Mouse (Mus musculus): ENCODE results near the gene Gspt1.
"Not testable (repeated sequence)": the region's sequence is repeated elsewhere in the genome, so short reads cannot be mapped to it uniquely, and the experiment has no call there.

The Gspt1 gene

DNA sequence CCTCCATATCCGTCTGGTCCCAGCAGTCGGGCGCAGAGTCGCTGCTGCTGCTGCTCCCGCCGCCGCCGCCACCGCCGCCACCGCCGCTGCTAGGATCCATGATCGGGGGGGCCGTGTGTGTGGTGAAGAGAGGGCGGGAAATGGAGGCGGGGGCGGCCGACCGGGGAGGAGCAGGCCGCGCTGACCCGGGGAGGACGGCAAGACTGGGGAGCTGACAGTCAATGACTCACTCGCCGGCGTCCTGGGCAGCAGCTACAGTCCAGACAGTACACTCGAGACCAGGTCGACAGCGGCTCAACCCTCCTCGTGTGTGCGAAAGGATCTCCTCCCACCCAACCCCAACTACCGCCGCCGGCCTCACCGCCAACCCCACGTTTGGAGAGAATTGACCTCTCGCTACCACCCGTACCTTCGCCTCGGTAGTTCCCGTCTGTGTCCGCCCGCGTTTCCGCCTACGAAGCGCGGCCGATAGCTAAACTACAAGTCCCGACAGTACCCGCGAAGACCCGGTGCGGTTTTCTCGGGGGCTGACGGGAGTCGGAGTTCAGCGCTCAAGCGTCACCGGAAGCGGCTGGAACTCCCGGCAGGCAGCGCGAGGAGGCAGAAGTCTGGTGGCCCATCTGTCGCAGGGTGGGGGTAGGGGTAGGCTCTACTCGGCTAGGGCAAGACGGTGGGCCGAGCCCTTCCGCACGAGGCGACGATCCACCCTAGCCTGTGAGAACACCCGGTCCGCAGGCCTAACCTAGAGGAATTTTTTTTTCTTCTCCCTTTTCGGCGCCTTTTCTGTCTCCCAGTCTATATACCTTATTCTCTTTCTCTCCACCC lies at the start of gene Gspt1:
Gene Gspt1 (minus strand): TSS at position 428 of the 825 bp plus-strand sequence.
- peak; percentile 92 to 97 for DNase-seq

DNA sequence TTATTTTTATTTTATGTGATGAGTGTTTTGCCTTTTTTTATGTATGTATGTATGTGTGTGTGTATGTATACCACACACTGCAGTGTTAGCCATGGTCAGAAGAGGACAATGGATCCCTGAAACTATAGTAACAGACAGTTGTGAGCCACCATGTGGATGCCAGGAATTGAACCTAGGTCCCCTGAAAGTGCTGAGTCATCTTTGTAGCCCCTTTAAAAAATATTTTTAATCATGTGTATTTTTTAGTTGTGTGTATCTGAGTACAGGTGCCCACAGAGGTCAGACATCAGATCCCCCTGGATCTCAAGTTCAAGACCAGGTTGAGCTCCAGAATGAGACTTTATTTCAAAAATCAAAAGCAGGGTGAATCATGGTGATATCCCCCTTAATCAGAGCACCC lies 49.6 kb upstream of the Gspt1 start:
- no peak for DNase-seq

DNA sequence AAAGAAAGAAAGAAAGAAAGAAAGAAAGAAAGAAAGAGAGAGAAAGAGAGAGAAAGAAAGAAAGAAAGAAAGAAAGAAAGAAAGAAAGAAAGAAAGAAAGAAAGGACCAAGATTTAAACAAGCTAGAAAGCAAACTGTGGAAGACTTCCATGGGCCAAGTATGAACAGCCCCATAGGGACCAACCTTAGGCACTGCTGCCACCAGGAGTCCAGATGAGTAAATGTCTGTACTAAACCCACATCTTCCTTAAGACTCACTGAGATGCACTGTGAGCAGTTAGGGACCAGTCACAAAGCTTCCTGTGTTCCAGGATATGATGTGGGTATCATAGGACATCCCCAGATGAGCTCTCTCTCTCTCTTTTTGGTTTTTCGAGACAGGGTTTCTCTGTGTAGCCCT lies 43.6 kb upstream of the Gspt1 start:
- DNase-seq: not testable (repeated sequence)

DNA sequence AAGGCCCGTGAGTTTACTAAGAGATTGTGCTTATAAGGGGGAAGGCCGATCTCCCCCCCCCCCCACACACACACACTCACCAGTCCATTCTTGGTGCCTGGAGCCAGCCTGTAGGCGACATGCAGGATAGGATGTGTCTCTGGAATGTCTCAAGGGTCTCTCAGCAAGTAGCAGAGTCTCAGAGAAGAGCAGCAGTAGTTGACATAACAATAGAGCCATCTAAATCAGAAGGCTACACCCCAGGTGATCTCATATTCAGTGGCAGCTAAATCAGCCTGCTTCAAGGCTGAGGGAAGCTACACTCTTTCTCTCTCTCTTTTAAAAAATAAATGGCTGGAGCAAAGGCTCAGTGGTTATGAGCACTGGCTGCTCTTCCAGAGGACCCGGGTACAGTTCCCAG lies 41.5 kb upstream of the Gspt1 start:
- DNase-seq: not testable (repeated sequence)

DNA sequence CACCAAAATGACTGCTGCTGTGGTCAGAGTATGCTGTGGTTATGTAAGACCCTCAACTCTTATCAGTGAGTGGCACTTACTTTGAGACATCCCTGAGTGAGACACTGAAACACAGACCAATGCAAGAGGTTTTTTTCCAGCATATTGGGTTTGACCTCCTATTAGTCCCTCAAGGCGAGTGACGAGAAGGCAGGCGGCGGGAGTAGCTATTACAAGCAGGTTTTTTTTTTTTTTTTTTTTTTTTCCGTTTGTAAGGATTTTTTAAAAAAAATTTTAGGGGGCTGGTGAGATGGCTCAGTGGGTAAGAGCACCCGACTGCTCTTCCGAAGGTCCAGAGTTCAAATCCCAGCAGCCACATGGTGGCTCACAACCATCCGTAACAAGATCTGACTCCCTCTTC lies 34.7 kb upstream of the Gspt1 start:
- DNase-seq: not testable (repeated sequence)

DNA sequence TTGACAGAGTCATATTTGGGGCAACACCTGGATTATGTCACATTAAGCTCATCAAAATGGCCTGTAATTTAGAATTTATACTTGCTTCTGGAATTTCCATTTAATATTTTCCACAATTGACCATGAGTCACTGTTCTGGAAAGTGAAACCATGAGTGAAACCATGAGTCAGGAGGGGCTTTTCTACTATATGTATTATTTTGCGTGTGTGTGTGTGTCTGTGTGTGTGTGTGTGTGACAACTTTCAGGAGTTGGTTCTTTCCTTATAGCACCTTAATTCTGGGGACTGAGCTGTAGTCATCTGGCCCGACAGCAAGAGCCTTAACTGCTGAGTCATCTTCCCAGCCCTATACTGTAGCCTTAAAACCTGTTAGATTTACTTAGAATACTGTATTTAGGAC lies 31.8 kb upstream of the Gspt1 start:
- no peak for DNase-seq

DNA sequence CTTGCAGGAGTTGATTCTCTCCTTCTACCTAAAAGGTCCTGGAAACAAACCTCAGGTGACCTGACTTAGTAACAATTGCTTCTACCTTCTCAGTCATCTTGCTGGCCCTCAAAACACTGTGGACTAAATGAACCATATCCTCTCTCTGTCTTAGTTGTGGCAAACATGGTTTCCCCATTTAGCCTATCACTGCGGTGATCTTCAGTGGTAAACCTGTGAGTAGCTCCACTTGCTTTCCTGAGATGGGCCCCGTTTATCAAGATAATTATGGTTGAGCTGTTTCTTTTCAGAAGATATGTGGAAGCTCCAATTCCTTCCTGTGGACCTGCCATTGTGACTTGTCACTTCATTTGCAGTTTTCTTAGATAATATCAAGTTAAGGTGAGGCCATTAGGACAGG lies 30.8 kb upstream of the Gspt1 start:
- no peak for DNase-seq

DNA sequence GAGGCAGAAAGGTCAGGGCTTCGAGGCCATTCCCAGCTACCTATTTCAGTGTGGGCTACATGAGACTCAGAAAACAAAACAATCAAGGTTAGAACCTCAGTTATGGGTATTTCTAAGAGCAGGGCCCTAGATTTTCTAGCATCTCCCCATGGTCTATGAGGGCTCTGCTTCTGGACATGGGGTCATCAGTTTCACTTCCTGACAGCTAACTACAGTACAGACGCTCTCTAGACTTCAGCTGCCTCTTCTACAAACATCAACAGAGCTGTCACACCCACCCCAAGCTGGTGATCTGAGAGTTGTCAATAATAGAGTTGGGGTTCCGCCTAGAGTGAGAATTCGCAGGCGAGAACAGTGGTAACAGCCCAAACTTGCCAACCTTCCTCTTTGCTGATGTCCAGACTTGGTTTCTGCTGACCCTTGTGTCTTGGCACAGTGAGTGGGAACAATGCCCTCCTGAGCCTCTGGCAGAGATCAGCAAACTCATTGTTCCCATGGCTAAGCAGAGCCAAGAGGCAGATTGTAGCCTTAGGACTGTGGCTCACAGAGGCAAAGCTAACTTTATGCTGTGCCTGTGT lies 28.6 kb upstream of the Gspt1 start:
- peak in 1 of 2 experiments; percentile 6 for DNase-seq

DNA sequence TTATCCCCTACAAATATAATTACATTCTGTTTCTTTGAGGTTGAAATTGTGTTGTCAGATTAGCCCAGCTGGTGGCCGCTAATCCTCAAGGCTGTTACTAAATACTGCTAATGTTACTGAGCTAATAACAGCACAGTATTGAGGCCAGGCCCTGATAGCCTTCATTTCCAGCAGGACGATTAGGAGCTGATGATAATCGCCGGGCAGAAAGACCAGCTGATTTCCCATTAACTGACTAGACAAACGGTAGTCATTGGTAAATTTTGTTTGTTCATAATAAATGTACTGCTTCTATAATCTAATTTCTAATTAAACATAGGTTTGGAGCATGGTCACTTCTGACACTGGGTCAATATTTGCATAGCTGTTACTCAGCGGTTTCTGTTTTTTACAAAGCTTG lies 24.7 kb upstream of the Gspt1 start:
- DNase-seq: no peak

DNA sequence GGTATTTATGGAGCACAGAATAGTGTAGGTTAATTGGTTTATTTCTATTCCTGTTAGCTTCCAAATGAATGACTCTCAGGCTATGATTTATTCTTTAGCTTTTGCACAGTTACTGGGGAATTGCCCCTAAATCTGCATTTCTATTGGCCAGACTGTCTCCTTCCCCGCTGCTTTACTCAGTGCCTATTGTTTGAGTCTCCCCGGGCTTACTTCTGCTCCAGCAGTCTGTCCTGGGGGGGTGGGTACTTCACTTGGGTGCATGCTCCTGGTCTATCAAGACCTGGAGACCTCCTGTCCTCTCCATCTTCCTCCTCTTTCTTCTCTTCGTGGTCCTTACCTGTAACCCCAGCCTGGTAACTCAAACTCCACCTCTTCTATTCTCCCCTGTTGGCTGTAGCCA lies 22.8 kb upstream of the Gspt1 start:
- no peak for DNase-seq

DNA sequence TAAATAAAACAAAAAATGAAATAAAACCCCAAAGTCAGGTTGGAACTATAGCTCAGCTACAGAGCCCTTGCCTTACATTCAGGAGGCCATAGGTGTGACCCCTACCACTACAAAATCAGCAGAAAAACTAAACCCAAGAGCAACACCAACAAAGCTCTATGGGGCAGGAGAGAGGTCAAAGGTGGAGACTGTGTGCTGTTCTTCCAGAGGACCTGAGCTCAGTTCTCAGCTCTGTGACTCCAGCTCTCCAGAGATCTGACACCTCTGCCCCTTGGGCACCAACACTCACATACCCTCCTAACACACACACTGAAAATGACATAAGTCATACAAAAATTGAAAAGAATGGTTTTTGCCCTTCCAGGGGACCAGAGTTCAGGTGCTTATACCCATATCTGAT lies 16.9 kb upstream of the Gspt1 start:
- no peak for DNase-seq

DNA sequence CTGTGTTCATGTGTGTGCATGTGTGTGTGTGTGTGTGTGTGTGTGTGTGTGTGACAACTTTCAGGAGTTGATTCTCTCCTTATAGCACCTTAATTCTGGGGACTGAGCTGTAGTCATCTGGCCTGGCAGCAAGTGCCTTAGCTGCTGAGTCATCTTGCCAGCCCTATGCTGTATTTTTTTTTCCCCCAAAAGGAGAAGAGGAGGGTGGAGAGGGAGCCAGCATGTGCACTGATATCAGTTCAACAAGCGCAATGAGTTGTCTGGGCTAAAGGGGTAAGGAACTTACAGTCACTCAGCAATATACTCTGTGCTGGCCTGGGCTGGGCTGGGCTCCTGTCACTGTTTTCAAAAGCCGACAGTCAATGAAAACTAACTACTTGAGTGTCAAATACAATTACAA lies 16.5 kb upstream of the Gspt1 start:
- DNase-seq: no peak

DNA sequence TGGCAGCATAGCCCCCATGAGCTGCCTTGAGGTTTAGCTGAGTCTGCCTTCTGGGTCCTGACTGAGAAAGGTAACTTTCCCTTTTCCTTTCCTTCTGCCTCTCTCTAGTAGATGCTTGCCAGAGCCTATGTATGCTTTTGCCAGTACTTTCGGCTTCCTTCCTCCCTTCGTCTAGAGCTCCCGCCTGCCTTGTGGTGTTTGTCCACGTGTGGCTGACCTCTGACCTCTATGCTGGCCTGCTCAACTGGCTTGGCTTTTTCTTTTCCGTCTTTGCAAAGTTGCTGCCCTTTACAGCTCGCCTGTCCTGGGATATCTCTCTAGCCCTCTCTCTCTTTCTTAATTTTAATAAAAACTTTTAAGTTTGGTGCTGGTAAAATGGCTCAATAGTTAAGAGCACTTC lies 15.7 kb upstream of the Gspt1 start:
- no peak for DNase-seq

DNA sequence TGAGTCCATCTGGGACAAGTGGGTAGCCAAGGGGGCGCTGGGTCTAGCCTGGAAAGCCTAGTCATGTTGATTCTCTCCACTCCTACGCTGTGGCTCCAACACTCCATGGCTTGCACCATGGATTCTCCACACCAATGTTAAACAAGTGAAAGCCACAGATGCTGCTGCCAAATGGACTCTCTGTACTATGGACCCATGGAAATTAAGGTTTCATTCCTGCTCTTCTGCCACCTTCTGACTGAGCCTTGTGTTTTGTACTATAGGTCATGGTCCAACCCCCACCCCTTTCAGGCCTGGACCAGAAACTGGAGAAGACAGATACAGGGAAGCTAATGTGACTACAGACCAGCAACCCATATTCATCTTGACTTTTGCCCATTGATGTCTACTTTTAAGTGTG lies 12.4 kb upstream of the Gspt1 start:
- DNase-seq: no peak

DNA sequence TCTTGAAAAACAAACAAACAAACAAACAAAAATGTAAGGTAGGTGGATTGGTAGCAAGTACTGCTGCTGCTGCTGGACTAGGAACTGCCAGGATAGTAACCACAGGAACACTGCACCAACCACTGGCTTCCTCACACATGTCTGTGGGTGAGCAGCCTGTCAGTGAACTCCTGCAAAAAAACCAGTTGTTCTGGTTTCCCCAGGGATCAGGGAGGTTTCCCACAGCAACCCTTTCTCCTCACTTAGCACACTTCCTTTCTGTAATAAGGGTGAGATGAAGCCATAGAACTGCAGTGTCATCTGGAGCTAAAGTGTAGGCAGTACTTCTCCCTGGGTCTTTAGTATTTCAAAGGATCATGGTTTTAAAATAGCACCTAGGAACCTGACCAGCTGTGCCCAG lies 9.1 kb upstream of the Gspt1 start:
- no peak for DNase-seq

DNA sequence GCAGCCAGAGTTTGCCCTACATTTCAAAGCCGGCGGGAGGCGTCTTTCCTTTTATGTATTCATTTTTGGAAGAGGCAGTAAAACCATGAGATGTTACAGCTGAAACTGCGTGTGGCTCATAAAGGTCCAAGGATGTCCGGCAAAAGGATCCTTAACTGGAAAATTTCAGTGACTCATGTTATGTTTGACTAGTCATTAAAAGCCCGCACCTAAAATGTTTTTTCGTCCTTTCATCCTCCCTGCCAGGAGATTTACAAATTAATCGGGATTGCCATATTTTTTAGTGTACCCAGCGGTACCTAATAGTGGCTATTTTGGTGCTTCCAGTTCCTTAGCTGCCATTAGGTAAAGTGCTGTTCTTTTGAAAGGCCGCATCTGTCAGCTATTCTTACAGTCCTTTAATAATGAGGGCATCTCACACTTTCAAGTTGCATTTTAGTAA lies 619 bp upstream of the Gspt1 start:
- DNase-seq: no peak

DNA sequence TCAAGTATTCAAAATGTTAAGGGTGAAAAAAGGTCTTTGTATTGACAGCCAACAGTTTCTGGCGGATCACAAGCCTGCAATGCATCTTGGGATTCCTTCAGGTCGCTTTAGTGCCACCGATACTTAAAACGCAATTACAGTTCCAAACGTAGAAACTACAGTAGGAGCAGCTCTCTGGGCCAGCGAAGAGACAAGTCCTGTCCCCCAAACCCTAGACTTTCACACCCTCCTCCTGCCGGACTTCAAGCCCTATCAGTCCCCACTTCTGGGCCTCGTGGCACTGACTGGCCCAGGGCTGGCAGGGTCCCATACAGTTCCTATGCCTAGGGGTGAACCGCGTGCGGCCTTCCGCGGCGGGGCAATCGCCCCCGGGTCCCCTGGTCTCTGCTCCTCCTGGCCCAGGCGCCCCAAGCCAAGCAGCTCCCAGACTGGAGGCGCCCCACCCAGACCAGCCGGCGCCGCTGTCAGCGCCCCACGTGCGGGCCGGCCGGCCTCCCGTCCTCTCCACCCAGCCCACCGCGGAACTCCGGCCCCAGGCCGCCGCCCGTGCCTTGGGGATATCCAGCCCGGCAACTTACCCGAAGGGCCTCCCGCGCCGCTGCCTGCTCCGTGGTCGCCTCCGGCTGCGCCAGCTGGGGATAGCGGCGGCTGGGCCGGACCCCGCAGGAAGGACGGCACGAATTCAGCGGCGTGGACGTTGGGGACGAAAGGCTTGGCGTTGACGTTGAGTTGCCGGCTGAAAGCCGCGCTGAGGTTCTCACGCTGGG lies 877 bp downstream of the Gspt1 start:
- peak; percentile 32 to 44 for DNase-seq

DNA sequence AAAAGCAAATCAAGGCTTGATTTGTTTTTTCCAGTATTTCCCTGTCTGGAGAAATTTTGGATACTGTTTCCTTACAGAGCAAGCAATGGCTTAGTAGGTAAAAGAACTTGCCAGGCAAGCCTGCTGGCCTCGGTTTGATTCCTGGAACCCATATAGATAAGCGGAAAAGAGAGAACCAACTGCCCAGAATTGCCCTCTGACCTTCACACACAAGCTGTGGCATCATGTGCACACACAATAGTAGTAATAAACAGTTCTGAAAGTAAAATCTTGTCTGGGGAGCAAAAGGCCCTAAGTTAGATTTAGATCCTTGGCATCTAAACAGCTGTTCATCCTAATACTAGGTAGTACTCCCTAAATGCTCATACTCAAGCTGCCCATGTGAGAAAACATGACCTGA lies 6.3 kb downstream of the Gspt1 start:
- no peak for DNase-seq

DNA sequence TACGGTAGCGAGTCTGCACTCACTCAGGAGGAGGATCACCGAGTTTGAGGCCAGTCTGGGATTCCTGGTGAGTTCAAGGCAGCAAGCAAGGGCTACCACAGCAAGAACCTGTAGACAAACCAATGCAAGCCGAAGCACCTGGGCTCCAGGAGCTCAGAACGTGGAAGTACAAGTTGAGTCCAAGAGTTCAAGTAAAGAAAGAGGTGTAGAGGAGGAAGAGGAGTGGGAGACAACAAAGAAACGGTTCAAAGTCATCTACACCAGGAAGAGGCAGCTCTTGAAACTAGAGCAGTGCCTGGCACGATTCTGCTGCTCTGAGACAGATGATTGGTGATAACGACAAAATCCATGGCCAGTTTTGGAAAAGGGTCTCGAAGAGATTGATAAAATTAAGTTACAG lies 8.4 kb downstream of the Gspt1 start:
- DNase-seq: no peak

DNA sequence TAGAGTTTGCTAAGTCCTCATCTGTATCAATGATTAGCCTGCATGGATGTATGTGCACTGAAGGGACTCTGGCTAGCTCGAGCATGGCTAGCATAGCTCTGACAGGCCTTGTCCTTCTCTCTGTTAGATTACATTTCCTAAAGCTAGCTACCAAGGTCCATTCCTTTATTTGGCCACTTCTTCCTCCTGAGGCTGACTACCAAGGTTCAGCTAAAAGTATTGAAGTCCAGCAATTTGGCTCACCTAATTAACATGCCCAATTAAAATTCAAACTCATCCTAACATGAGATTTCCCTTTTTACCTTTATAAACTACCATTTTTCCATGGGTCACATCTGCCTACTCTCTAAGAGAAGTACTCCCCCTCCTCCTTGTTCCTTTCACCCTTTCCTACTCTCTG lies 11.7 kb downstream of the Gspt1 start:
- no peak for DNase-seq

DNA sequence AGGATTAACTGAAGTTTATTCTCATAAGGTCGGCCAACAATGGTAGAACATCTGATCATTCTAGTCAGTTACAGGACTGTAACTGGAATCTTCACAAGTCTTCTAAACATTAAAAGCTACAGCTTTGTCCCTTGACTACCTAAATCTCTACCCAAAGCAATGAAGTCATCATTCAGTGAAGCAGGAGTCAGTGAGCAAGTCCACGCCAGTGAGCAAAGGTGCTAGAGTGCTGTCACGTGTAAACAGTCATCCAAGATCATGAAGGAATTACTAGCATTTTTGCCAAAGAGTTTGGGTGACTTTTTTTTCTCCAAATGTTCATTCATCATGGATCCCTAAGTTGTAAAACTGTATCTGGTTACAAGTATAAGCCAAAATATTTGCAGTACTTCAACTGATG lies 36.3 kb downstream of the Gspt1 start:
- no peak for DNase-seq

DNA sequence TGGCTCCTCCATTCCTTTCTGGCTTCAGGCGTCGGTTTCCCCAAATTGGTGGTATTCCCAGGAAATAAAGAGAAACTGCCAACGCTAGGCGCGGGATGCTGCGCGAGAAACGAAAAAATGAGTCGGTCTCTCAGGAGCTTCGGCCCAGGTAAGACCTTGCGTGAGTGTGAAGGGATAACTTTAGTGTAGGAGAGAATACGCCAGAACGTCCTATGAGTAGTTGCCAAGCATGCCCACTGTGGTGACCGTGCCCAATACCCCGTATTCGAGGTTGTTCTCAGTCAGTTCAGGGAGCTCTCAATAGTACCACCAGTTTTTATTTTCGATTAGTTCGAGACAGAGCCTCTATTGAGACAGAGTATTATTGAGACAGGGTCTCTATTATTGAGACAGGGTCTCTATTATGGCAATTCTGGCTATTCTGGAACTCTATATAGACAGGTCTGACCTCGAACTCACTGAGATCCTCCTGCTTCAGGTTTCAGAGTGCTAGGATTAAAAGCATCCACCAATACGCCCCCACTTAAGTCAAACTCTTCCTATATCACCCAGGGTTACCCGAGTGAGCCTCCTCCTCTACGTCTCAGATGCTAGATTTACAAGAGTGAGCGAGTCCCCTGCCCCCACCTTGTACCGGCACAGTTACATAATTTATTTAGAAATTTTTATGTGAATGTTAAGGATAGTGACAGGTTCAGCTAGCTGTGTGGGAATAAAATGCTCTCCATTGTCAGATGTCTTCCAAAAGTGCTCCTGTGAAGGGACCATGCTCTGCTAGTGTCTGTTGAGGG lies 50.3 kb downstream of the Gspt1 start:
- no peak for DNase-seq
